Mouse (Mus musculus): Measurements from ENCODE around the gene Zscan2. TPM values are rescaled to one million over a fixed set of nuclear protein-coding genes. Genes with fewer than 3 reads are reported as not detected.
"Not testable (repeated sequence)": the region's sequence is repeated elsewhere in the genome, so short reads cannot be mapped to it uniquely, and the experiment has no call there.

Gene Zscan2
- polyA plus RNA-seq, 1 experiment = not detected

DNA sequence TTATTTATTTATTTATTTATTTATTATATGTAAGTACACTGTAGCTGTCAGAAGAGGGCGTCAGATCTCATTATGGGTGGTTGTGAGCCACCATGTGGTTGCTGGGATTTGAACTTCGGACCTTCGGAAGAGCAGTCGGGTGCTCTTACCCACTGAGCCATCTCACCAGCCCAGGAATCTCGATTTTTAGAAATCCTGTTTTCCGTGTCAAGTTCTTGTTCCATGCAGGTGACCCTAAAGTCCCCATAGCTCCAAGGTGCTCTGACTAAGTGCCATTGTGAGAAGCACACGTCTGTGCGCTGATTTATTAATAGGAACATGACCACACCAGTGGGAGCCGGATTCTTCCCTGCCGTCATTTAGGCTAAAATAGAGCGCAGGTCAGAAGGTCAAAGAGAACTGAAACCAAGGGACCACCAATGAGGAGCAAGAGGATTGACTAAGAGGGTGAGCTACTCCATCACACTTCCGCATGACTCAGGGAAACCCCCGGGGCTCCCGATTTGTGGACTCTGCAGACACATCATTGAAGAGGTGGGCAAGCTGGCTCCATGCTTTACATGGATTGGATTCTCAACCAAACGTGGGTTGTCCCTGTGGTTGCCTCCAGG is 30.4 kb upstream of the Zscan2 start:
- WGBS = 88% methylated on average over 15 of the region's 15 CpGs
- no peak for TF ChIP-seq POLR2A (IDR thresholded peaks at IDR 0.05; ENCODE audit: insufficient read depth, low read depth, low read length)
- TF ChIP-seq CTCF (IDR thresholded peaks at IDR 0.05; ENCODE audit: insufficient read depth, low read depth, low read length) = no peak
- Histone ChIP-seq H3K4me1 (ENCODE audit: control insufficient read depth, insufficient read depth, low read length) (peaks cover 3% of the 10 kb centered on the region; the same call in 1 of the 2 replicates), H3K27ac (ENCODE audit: insufficient read depth, low read depth, low read length) (no peak overlapping the region), H3K4me3 (ENCODE audit: insufficient read depth, low read depth, low read length) (no peak overlapping the region)

- TF ChIP-seq POLR2A (IDR thresholded peaks at IDR 0.05; ENCODE audit: insufficient read depth, low read depth, low read length) (no peak), CTCF (IDR thresholded peaks at IDR 0.05; ENCODE audit: insufficient read depth, low read depth, low read length) (no peak)
- WGBS = 36% methylated on average over 4 of the region's 4 CpGs
- Histone ChIP-seq H3K4me1 (ENCODE audit: control insufficient read depth, insufficient read depth, low read length) (peaks cover 3% of the 10 kb centered on the region; the same call in 1 of the 2 replicates), H3K4me3 (ENCODE audit: insufficient read depth, low read depth, low read length) (no peak overlapping the region), H3K27ac (ENCODE audit: insufficient read depth, low read depth, low read length) (no peak overlapping the region)
These were observed 28.5 kb upstream of the Zscan2 start for GRCm38 (mm10) chr7:80832191-80832590.

- H3K4me3 ChIP-seq (ENCODE audit: insufficient read depth, low read depth, low read length); H3K27ac ChIP-seq (ENCODE audit: insufficient read depth, low read depth, low read length); H3K4me1 ChIP-seq (ENCODE audit: control insufficient read depth, insufficient read depth, low read length): not testable (repeated sequence)
- 22% methylated on average over 14 of the region's 14 CpGs for WGBS
These were observed 27.6 kb upstream of the Zscan2 start for GRCm38 (mm10) chr7:80832996-80833650.

DNA sequence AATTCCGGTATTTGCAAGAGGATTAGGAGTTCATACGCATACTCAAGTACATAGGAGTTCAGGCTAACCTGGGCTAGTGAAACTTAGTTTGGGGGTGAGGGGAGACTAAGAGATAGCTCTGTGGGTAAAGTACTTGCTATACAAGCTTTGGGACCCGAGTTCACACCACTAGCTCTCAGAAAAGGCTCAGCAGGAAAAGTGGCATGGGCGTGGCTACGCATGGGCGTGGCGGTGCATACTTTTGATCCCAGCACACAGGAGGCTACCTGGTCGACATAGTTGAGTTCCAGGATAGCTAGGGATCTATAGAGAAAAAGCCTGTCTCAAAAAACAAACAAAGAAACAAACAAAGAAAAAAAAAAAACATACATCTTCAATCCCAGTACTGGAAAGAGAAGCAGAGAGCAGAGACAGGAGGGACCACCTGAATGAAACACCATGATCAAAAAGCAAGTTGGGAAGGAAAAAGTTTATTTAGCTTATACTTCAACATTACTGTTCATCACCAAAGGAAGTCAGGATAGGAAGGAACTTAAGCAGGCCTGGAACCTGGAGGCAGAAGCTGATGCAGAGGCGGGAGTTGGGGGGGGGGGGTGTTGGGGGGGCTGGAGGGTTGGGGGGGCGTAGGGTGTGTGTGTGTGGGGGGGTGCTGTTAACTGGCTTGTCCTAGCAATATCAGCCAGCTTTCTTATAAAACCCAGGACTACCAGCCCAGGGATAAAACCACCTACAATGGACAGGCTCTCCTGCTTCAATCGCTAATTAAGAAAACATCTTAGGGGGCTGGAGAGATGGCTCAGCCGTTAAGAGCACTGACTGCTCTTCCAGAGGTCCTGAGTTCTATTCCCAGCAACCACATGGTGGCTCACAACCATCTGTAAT is 26.8 kb upstream of the Zscan2 start:
- no peak overlapping the region for H3K4me3 ChIP-seq (ENCODE audit: insufficient read depth, low read depth, low read length)
- TF ChIP-seq CTCF (IDR thresholded peaks at IDR 0.05; ENCODE audit: insufficient read depth, low read depth, low read length) (no peak), POLR2A (IDR thresholded peaks at IDR 0.05; ENCODE audit: insufficient read depth, low read depth, low read length) (no peak)
- WGBS = 53% methylated on average over 12 of the region's 12 CpGs
- H3K27ac ChIP-seq (ENCODE audit: insufficient read depth, low read depth, low read length) = no peak overlapping the region
- peaks cover 3% of the 10 kb centered on the region; the same call in 1 of the 2 replicates for H3K4me1 ChIP-seq (ENCODE audit: control insufficient read depth, insufficient read depth, low read length)

DNA sequence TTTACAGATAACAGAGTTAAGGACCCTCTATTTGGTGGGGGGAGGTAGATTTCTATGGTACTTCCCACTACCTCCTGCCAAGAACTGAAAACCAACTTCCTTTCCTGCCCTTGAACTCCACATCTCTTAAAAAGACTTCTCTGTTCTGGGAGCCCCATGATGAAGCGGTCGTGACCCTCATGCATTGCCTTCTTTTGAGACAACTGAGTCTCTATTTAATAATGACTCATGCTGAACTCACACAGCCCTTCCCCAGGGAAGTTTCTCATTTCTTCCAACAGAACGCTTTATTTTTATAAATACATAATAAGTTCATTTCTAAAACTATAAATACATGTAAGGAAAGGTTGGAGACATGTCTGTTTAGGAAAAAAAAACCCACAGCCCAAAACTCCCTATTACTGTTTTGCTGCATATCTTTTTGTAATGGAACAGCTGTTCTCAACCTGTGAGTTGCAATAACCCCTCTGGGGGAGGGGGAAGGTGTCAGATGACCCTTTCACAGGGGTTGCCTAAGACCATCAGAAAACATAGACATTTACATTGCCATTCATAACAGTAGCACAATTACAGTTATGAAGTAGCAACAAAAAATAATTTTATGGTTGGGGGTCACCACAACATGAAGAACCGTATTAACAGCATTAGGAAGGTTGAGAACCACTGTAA is 24.6 kb upstream of the Zscan2 start:
- 75% methylated on average over 4 of the region's 4 CpGs for WGBS
- TF ChIP-seq CTCF (IDR thresholded peaks at IDR 0.05; ENCODE audit: insufficient read depth, low read depth, low read length) (no peak), POLR2A (IDR thresholded peaks at IDR 0.05; ENCODE audit: insufficient read depth, low read depth, low read length) (no peak)
- Histone ChIP-seq H3K27ac (ENCODE audit: insufficient read depth, low read depth, low read length) (no peak overlapping the region), H3K4me3 (ENCODE audit: insufficient read depth, low read depth, low read length) (no peak overlapping the region), H3K4me1 (ENCODE audit: control insufficient read depth, insufficient read depth, low read length) (peaks cover 3% of the 10 kb centered on the region; the same call in 1 of the 2 replicates)

DNA sequence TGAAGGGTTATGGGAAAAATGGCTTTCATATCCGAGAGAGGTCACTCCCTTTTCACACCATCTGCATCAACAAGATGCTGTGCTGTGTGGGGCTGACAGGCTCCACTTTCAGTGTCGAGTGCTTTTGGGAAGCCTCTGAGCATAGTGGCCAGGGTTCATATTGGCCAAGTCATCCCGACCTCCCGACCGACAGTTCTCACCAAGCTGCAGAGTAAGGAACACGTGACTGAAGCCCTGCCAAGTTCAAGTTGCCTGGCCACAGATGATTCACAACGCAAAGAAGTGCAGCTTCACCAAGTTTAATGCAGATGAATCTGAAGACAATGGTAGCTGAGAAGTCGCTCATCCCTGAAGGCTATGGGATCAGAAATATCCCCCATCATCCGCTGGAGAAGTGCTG is 23.0 kb upstream of the Zscan2 start:
- H3K4me3 ChIP-seq (ENCODE audit: insufficient read depth, low read depth, low read length) = no peak overlapping the region
- TF ChIP-seq POLR2A (IDR thresholded peaks at IDR 0.05; ENCODE audit: insufficient read depth, low read depth, low read length) (no peak), CTCF (IDR thresholded peaks at IDR 0.05; ENCODE audit: insufficient read depth, low read depth, low read length) (no peak)
- 72% methylated on average over 9 of the region's 9 CpGs for WGBS

DNA sequence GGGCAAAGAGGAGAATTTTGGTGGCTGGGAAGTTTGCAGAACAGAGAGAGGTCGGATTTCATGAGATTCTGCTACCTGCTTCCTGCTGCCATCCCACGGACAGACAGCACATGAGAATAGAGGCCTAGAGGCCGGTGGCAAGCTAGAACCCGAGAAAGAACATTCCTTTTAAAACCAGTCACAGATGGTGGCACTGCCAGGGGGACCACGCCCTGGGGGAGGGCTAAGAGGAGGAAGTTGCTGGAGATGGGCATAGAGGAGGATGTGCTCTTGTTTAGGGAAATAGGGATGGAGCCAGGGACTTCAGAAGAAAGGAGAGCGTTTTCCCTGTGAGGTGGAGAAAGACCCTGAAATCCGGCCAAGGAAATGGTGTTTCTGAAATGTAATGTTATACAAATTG is 22.5 kb upstream of the Zscan2 start:
- Histone ChIP-seq H3K4me3 (ENCODE audit: insufficient read depth, low read depth, low read length) (no peak overlapping the region), H3K4me1 (ENCODE audit: control insufficient read depth, insufficient read depth, low read length) (no peaks in the 10 kb centered on the region), H3K27ac (ENCODE audit: insufficient read depth, low read depth, low read length) (no peak overlapping the region)
- 66% methylated on average over 7 of the region's 7 CpGs for WGBS
- TF ChIP-seq CTCF (IDR thresholded peaks at IDR 0.05; ENCODE audit: insufficient read depth, low read depth, low read length) (no peak), POLR2A (IDR thresholded peaks at IDR 0.05; ENCODE audit: insufficient read depth, low read depth, low read length) (no peak)

More for the DNA sequence above, 23.0 kb upstream of the Zscan2 start:
- H3K27ac ChIP-seq (ENCODE audit: insufficient read depth, low read depth, low read length) = no peak overlapping the region
- peaks cover 3% of the 10 kb centered on the region; the same call in 1 of the 2 replicates for H3K4me1 ChIP-seq (ENCODE audit: control insufficient read depth, insufficient read depth, low read length)

DNA sequence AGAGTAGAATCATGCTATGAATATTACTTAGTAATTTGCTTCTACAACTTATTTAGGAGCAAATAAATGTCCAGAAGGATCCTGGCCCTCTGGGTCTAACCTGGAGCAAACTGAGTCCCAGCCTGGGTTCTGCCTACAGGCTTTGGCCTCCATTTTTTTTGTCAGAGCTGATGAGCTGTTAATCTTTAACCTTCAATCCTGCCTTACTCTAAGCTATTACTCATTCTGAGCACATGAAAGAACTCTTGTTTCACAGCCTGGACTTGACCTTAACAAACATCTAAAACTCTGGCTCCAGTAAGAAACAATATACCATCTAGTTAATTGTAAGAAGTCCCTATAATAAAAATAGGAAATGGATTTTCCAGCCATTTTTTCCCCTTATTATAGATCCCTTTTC is 21.0 kb upstream of the Zscan2 start:
- Histone ChIP-seq H3K4me1 (ENCODE audit: control insufficient read depth, insufficient read depth, low read length) (no peaks in the 10 kb centered on the region), H3K27ac (ENCODE audit: insufficient read depth, low read depth, low read length) (no peak overlapping the region), H3K4me3 (ENCODE audit: insufficient read depth, low read depth, low read length) (no peak overlapping the region)
- TF ChIP-seq POLR2A (IDR thresholded peaks at IDR 0.05; ENCODE audit: insufficient read depth, low read depth, low read length) (no peak), CTCF (IDR thresholded peaks at IDR 0.05; ENCODE audit: insufficient read depth, low read depth, low read length) (no peak)
